Mouse (Mus musculus): Measurements from ENCODE around the gene Pus10. TPM values are rescaled to one million over a fixed set of nuclear protein-coding genes. Genes with fewer than 3 reads are reported as not detected.
A peak's percentile ranks its signal among the peaks of the same experiment; 100 is the strongest.

Pus10 gene
- 13.3 and 14.7 TPM in 2 replicates for polyA plus RNA-seq (2015; fragmentation: Nextera tagmentation; extraction: Ambion mirVana)

DNA sequence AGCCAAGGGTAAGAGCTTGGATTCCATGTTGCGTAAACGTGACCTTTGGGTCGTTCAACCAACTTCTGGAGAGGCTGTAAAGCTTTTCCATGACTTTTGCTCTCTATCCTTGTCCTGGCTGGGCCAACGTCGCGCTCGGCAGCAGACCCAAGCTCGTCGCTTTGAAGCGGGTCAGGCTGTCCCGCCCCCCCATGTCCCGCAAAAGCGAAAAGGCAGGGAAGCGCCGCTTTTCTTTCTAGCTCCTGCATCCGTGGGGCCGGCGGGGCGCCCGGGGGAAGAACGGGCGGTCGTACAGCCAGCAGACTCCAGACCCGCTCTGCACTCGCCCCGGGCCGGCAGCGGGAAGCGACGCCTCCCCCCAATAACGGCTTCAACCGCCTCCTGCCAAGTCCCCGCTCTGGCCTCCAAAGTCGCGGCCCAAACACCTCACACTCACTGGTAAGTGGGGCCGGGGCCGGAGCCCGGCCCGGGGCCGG is at the start of gene Pus10:
Gene Pus10 (plus strand): TSS at position 364 of the 476 bp plus-strand sequence.
- Histone ChIP-seq H3K4me3 (replicated peaks) (peak within 1 kb of the TSS; percentile 93), H3K9me3 (no peaks in the 10 kb centered on the region), H3K27ac (peak within 1 kb of the TSS; percentile 95), H3K4me2 (replicated peaks) (peak within 1 kb of the TSS; percentile 64), H3K27me3 (no peaks in the 10 kb centered on the region), H3K36me3 (peaks cover 3% of the 10 kb centered on the region; the same call in 1 of the 2 replicates), H3K4me1 (replicated peaks) (peaks cover 36% of the 10 kb centered on the region), H3K9ac (replicated peaks) (peak within 1 kb of the TSS; percentile 92)
- ATAC-seq = no peak; the same call in 1 of the 2 replicates
- under 1% methylated on average over 39 of the region's 40 CpGs for WGBS

DNA sequence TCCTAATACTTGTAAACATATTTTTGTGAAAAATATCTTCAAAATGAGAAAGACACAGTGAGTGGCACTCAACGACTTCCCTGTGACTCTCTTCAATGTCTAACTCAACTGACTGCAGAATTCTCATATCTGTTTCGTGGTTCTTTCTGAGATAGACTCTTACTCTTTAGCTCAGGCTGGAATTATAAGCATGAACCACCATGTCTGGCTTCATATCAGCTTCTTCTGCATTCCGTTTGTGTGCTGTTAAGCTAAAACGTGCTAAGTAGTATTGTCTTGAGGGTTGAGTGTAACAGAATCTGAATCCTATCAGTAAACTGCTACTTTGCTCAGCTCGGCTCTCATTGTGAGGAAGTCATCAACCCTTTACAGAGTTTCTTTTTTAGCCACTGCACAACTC is 46.5 kb upstream of the Pus10 start:
- H3K4me3 ChIP-seq (replicated peaks) = no peak overlapping the region
- no peak overlapping the region for H3K27ac ChIP-seq
- H3K4me1 ChIP-seq (replicated peaks) = no peaks in the 10 kb centered on the region
- no peaks in the 10 kb centered on the region for H3K9me3 ChIP-seq
- H3K9ac ChIP-seq (replicated peaks) = no peak overlapping the region
- H3K27me3 ChIP-seq = no peaks in the 10 kb centered on the region
- H3K4me2 ChIP-seq (replicated peaks) = no peak overlapping the region
- ATAC-seq = no peak
- 84% methylated on average over 5 of the region's 5 CpGs for WGBS
- peaks cover 42% of the 10 kb centered on the region for H3K36me3 ChIP-seq

DNA sequence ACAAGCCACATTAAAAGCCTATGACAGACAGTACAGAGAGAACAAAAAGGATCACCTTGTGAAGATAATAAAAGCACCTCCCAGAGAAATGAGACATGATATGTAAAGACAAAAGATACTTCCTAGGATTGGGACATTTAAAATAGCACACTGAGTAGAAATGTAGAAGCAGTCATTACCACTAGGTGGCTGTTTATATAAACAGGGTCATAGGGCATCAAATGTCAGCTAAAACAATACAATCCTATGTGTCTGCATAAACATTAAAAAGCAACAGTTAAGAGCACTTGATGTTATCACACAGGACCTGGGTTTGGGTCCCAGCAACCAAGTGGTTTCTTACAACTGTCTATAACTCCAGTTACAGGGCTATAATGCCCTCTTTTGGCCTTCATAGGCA is 34.8 kb upstream of the Pus10 start:
- Histone ChIP-seq H3K36me3 (peaks cover 12% of the 10 kb centered on the region), H3K4me1 (replicated peaks) (peaks cover 30% of the 10 kb centered on the region), H3K4me3 (replicated peaks) (no peak overlapping the region), H3K27me3 (no peaks in the 10 kb centered on the region), H3K9me3 (no peaks in the 10 kb centered on the region), H3K27ac (no peak overlapping the region), H3K9ac (replicated peaks) (no peak overlapping the region), H3K4me2 (replicated peaks) (no peak overlapping the region)
- ATAC-seq = no peak

DNA sequence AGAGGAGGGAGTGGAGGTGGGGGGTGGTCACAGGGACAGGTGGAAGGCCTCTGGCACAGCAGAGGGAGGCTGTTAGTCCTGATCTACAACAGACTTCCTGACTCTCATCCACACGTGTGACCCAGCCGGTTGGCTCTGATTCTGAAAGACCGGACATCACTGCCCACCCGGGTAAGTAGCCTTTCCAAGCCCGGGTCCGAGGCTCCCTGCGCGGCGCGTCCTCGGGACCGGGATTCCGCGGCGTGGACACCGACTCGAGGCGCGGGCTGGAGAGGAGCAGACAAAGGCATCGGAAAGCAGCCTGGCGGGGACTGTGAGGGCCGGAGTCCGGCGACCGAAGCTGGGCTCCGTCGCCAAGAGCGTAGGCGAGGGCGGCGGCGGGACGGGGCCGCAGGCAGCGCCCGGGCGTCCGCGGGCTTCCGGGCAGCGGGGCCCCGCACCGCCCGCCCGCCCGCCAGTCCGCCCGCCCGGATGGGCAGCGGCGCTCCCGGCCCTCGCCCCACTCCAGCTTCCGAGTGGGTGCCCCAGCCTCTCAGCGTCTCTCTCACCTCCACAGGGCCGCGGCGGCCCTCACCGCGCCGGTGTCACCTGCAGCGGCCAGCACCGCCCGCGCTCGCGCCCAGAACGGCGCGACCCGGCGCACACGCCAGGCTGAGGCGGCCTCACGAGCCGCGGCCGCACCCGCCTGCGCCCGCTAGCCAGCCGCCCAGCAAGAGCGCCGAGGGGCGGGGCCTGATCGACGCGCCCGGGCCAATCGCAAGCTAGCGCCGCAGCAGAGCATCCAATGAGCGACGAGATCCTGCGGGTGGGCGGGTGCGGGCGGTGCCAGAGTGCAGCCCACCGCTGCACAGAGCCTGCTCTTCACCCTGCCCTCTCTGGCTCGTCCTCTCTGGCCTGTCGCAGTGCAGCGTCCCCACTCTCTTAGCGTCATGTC is 32.3 kb upstream of the Pus10 start, which contains the start of gene 0610010F05Rik:
Gene 0610010F05Rik (minus strand): TSS at position 695 of the 934 bp plus-strand sequence.
- WGBS = under 1% methylated on average over 87 of the region's 103 CpGs
- H3K9ac ChIP-seq (replicated peaks) = peak within 1 kb of the TSS; percentile 97
- H3K4me2 ChIP-seq (replicated peaks) = peak within 1 kb of the TSS; percentile 66
- peaks cover 6% of the 10 kb centered on the region for H3K36me3 ChIP-seq
- H3K9me3 ChIP-seq = no peaks in the 10 kb centered on the region
- no peaks in the 10 kb centered on the region for H3K27me3 ChIP-seq
- peak within 1 kb of the TSS; percentile 90 for H3K4me3 ChIP-seq (replicated peaks)
- peak; percentile 100 for ATAC-seq
- H3K27ac ChIP-seq = peak within 1 kb of the TSS; percentile 98
- peaks cover 30% of the 10 kb centered on the region for H3K4me1 ChIP-seq (replicated peaks)

DNA sequence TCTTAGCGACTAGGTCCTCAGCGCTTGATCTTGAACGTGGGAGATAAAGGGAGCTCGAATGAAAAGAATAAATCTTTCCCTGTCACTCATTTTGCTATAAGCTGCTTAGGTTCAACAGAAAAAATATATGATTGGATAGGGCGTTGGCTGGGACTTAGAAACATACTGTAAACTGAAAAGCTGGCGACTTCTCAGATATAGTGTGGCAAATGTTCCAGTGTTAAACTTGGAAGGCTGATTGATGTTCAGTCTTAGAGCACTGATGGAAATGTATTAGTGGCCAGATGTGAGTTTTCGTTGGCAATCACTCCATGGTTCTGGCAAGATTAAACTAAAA is 31.6 kb upstream of the Pus10 start:
- Histone ChIP-seq H3K27me3 (no peaks in the 10 kb centered on the region), H3K9ac (replicated peaks) (peak overlapping the region; percentile 61), H3K4me1 (replicated peaks) (peaks cover 30% of the 10 kb centered on the region), H3K4me2 (replicated peaks) (peak overlapping the region; percentile 66), H3K27ac (peak overlapping the region; percentile 98), H3K4me3 (replicated peaks) (peak overlapping the region; percentile 90), H3K36me3 (no peaks in the 10 kb centered on the region), H3K9me3 (no peaks in the 10 kb centered on the region)
- 10% methylated on average over 7 of the region's 7 CpGs for WGBS
- no peak; the same call in 1 of the 2 replicates for ATAC-seq

DNA sequence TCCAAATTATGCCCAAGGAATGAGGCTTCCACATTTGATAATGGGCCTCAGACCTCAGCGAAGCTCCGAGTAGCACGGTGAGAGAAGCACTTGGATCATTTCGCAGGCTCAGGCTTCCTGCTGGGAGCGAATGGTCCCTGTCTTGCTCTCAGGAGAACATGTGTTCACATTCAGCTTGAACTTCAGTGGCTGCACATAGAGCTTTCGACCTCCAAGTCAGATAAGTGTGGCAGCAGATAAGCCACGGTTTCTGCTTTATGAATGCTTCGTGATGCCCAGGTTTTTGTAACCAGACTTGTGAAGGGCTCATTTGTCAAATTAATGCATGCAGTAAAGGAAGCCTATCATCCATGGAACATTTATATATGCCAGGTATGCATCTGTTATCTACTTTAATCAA is 30.9 kb upstream of the Pus10 start:
- Histone ChIP-seq H3K4me2 (replicated peaks) (no peak overlapping the region), H3K36me3 (0 out of 2 replicates have a peak, but pooled peaks cover 5% of the 10 kb centered on the region), H3K27ac (no peak overlapping the region; the same call in 1 of the 2 replicates), H3K9me3 (no peaks in the 10 kb centered on the region), H3K4me3 (replicated peaks) (no peak overlapping the region), H3K4me1 (replicated peaks) (peaks cover 30% of the 10 kb centered on the region), H3K27me3 (no peaks in the 10 kb centered on the region), H3K9ac (replicated peaks) (no peak overlapping the region)
- ATAC-seq = no peak
- WGBS = 75% methylated on average over 8 of the region's 8 CpGs

DNA sequence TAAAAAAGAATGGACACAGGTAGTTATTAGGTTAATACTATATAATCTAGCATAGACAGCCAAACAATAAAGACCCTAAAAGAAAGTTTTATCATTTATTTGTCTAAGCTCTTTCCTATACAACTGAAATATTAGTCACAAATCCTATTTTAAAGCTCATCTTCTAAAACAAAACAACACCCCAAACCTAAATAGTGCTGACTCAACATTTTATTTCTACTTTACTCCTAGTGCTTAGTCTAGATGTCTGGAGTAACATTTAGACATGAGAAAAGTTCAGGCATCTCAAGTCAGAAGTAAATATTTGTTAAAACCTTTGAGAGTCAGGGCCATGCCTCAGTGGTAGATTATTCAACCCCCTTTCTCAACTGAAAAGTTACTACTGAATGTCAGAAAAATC is 18.0 kb upstream of the Pus10 start:
- H3K27me3 ChIP-seq = no peaks in the 10 kb centered on the region
- no peak overlapping the region for H3K4me2 ChIP-seq (replicated peaks)
- H3K4me1 ChIP-seq (replicated peaks) = no peaks in the 10 kb centered on the region
- no peak overlapping the region for H3K27ac ChIP-seq
- peaks cover 44% of the 10 kb centered on the region for H3K36me3 ChIP-seq
- no peak for ATAC-seq
- H3K9ac ChIP-seq (replicated peaks) = no peak overlapping the region
- no peak overlapping the region for H3K4me3 ChIP-seq (replicated peaks)
- H3K9me3 ChIP-seq = no peaks in the 10 kb centered on the region

DNA sequence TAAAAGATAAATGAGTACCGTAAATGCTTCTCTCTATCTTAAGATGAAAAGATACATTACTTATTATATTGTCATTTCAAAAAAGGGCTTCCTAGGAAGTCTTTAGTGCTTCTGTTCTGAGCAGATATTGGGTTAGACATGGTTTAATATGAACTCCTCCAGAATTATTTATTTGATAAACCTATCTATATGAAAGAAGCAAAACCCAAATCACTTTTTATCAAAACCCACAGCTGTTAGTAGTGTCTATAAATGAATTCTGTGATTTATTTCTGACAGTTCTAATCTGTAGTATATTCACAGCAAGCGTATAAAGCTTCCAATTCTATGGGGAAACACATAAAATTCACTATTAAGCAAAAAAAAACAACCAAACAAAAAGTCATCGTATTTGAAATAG is 17.6 kb upstream of the Pus10 start:
- H3K4me1 ChIP-seq (replicated peaks) = no peaks in the 10 kb centered on the region
- WGBS = 96% methylated on average over 3 of the region's 3 CpGs
- no peaks in the 10 kb centered on the region for H3K27me3 ChIP-seq
- no peak overlapping the region for H3K4me3 ChIP-seq (replicated peaks)
- ATAC-seq = no peak
- no peak overlapping the region for H3K27ac ChIP-seq
- H3K36me3 ChIP-seq = peaks cover 44% of the 10 kb centered on the region
- no peak overlapping the region for H3K9ac ChIP-seq (replicated peaks)
- H3K4me2 ChIP-seq (replicated peaks) = no peak overlapping the region
- no peaks in the 10 kb centered on the region for H3K9me3 ChIP-seq

DNA sequence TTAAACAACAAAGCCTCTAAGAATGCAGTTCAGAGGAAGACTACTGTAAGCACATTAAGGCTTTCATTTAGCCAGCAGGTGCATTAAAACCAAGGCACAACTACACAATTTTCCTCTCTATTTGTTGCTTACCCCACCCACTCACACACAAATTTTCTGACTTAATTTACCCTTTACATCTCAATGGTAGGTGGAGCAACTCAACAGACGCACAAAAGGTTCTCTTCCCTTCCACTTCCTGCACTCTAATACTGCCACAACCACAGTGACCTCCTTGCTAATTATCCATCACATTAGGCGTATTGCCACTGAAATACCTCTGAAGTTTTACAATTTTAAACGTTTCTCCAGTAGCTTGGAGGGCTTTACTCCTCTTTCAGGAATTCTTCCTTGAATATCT is 11.8 kb upstream of the Pus10 start:
- H3K9ac ChIP-seq (replicated peaks) = no peak overlapping the region
- H3K4me3 ChIP-seq (replicated peaks) = no peak overlapping the region
- no peaks in the 10 kb centered on the region for H3K27me3 ChIP-seq
- no peak for ATAC-seq
- H3K36me3 ChIP-seq = peaks cover 21% of the 10 kb centered on the region
- no peak overlapping the region for H3K27ac ChIP-seq
- no peaks in the 10 kb centered on the region for H3K9me3 ChIP-seq
- 68% methylated on average over 3 of the region's 3 CpGs for WGBS
- no peak overlapping the region for H3K4me2 ChIP-seq (replicated peaks)
- H3K4me1 ChIP-seq (replicated peaks) = no peaks in the 10 kb centered on the region

DNA sequence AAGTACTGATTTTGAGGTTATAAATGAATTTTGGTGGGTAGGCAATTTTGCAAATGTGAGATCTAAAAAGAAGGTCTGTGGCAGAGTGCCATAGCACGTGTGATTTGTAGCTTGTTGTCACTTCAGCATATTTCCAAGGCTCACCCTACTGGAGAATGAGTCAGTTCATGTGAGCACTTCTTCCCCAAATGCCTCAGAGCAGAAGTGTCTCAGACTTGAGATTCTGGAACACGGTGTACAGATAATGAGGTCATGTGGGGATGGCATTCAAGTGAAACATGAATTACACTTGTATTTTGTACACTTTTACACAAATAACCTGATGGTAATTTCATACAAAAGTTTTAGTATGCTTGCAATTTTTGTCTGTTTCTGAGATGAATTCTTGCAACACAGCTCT is 7.7 kb upstream of the Pus10 start:
- Histone ChIP-seq H3K9me3 (no peaks in the 10 kb centered on the region), H3K27me3 (no peaks in the 10 kb centered on the region), H3K27ac (no peak overlapping the region), H3K4me1 (replicated peaks) (peaks cover 13% of the 10 kb centered on the region), H3K36me3 (peaks cover under 1% of the 10 kb centered on the region; the same call in 1 of the 2 replicates), H3K4me3 (replicated peaks) (no peak overlapping the region), H3K9ac (replicated peaks) (no peak overlapping the region), H3K4me2 (replicated peaks) (no peak overlapping the region)
- no peak for ATAC-seq
- WGBS = 86% methylated on average over 2 of the region's 2 CpGs

DNA sequence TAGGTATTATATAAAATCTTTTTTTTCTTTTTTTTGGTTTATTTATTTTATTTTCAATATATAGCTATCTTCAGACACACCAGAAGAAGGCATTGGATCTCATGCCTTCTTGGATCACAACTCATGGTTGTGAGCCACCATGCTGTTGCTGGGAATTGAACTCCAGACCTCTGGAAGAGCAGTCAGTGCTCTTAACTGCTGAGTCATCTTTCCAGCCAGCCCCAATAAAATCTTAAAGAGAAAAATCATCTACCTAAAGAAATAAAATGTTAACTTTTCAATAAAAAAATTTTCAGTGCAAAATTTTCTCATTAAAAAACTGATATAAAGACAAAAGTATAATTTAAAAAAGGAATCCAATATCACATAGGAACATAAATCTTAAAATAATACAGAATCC is 1.2 kb upstream of the Pus10 start:
- no peak overlapping the region for H3K27ac ChIP-seq
- no peaks in the 10 kb centered on the region for H3K9me3 ChIP-seq
- H3K9ac ChIP-seq (replicated peaks) = no peak overlapping the region
- no peaks in the 10 kb centered on the region for H3K27me3 ChIP-seq
- ATAC-seq = no peak
- H3K4me2 ChIP-seq (replicated peaks) = no peak overlapping the region
- H3K36me3 ChIP-seq = peaks cover 3% of the 10 kb centered on the region; the same call in 1 of the 2 replicates
- H3K4me1 ChIP-seq (replicated peaks) = peaks cover 36% of the 10 kb centered on the region
- no peak overlapping the region for H3K4me3 ChIP-seq (replicated peaks)

DNA sequence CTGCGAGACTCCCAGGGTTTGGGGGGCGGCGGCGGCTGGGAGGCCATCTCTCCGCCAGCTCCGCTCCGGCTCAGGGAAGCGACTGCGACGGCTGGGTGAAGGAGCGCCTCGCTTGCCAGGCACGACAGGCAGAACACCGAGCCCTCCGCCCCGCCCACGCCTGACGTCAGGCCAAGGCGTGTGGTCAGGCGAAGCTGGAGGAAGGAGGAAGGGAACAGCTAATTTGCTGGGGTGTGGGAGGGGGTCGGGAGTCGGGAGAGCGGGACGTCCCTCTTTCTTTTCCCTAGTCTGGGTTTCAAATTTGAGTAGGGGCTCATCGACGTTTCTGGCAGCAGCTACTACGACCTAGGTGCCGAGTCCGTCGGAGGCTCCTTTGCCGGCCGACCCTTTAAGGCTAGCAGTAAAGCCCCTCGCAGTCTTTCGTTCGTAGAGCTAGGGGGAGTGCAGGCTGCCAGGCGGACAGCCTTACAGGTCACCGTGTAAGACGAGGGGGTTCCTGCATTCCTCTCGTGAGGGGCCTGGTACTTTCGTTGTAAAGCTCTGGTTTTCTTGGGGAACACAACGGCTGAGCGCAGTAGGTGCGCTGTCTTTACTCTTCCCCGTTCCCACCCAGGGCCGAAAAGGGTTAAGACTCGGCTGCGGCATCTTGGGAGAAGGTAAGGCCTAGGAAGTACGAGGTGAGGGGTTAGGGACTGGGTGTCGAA is 476 bp downstream of the Pus10 start, which contains the start of gene Pex13:
Gene Pex13 (minus strand): TSS at position 162 of the 704 bp plus-strand sequence.
- H3K4me2 ChIP-seq (replicated peaks) = peak within 1 kb of the TSS; percentile 64
- peak; percentile 99 for ATAC-seq
- peaks cover 31% of the 10 kb centered on the region for H3K4me1 ChIP-seq (replicated peaks)
- H3K27ac ChIP-seq = peak within 1 kb of the TSS; percentile 95
- H3K9ac ChIP-seq (replicated peaks) = peak within 1 kb of the TSS; percentile 92
- H3K9me3 ChIP-seq = no peaks in the 10 kb centered on the region
- no peaks in the 10 kb centered on the region for H3K27me3 ChIP-seq
- peak within 1 kb of the TSS; percentile 93 for H3K4me3 ChIP-seq (replicated peaks)
- WGBS = under 1% methylated on average over 49 of the region's 49 CpGs
- peaks cover 3% of the 10 kb centered on the region; the same call in 1 of the 2 replicates for H3K36me3 ChIP-seq

All from midbrain, embryonic 13.5 days (tissue).